Mouse (Mus musculus) kidney, embryonic 14.5 days (tissue): Measurements from ENCODE around the gene Tmem253. TPM values are rescaled to one million over a fixed set of nuclear protein-coding genes. Genes with fewer than 3 reads are reported as not detected.

Source experiments
- ATAC-seq: fragments of 200-750 bp; cut with Nextera tagmentation; 2 replicates; pipeline ENCODE4 v1.8.0; 2017; ENCODE audit warnings: moderate number of reproducible peaks, mild to moderate bottlenecking, moderate TSS enrichment, moderate library complexity; ENCODE audit not compliant: low FRiP score, low TSS enrichment
- H3K27ac ChIP-seq: fragments of 300-500 bp; sonication (generic); 2 replicates; pipeline ENCODE4 v1.5.1; 2014; ENCODE audit warnings: low read depth, mild to moderate bottlenecking, low read length, moderate library complexity, mixed read lengths
- H3K27me3 ChIP-seq: fragments of 300-500 bp; sonication (generic); 2 replicates; pipeline ENCODE4 v1.6.1; 2014; ENCODE audit warnings: mild to moderate bottlenecking, low read length; ENCODE audit not compliant: control insufficient read depth, insufficient read depth
- H3K36me3 ChIP-seq: fragments of 300-500 bp; sonication (generic); 2 replicates; pipeline ENCODE4 v1.6.1; 2014; ENCODE audit warnings: low read length, mixed read lengths; ENCODE audit not compliant: control insufficient read depth, insufficient read depth
- H3K4me1 ChIP-seq: fragments of 300-500 bp; sonication (generic); 2 replicates; pipeline ENCODE4 v1.6.1; 2014; ENCODE audit warnings: low read length, mixed read lengths; ENCODE audit not compliant: control insufficient read depth, insufficient read depth
- H3K4me2 ChIP-seq: fragments of 300-500 bp; sonication (generic); replicated peaks from 2 replicates; pipeline ENCODE4 v1.6.1; 2014; ENCODE audit warnings: low read depth, mild to moderate bottlenecking, low read length
- H3K4me3 ChIP-seq: fragments of 300-500 bp; sonication (generic); 2 replicates; pipeline ENCODE4 v1.5.1; 2014; ENCODE audit warnings: mild to moderate bottlenecking, low read length
- H3K9ac ChIP-seq: fragments of 300-500 bp; sonication (generic); 2 replicates; pipeline ENCODE4 v1.6.1; 2014; ENCODE audit warnings: low read depth, mild to moderate bottlenecking, low read length, moderate library complexity
- H3K9me3 ChIP-seq: fragments of 300-500 bp; sonication (generic); 2 replicates; pipeline ENCODE4 v1.6.1; 2016; ENCODE audit warnings: low read length; ENCODE audit not compliant: control insufficient read depth
- WGBS: fragments of 180-500 bp; shearing (Covaris S2); extraction: QIAGEN DNeasy Blood & Tissue Kit; methylation state at CpG from one replicate; pipeline ENCODE4 v1.1.7; 2014; 5-methylcytosine and 5-hydroxymethylcytosine counted together
- polyA plus RNA-seq: library from polyadenylated mRNA; unstranded; fragments of >200 nt; fragmentation: Nextera tagmentation; extraction: Ambion mirVana; gene quantifications from 2 replicates; pipeline ENCODE4 v1.2.1, GENCODE M21; 2014

The Tmem253 gene
- polyA plus RNA-seq, 1 experiment from 2014 or later, result 0.57 TPM

DNA sequence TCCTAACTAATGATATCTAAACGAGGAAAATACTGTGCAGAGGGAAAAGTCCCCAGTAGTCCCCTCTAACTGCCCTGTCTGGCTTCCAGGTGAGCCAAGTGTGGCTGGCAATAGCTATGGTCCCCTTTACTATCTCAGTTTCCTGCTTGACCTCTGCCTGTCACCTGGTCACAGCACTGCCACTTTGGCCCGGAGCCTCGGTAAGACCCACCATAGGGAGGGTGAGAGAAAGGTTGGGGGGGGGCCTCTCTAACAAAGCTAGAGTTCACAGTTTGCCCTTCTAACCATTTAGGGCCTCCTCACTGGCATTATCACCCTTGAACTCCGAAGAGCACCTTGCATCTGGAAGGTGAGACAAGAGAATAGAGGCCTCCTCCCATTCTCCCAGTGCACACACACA is 2.2 kb downstream of the Tmem253 start:
- no peak overlapping the region for H3K27ac ChIP-seq
- no peak for ATAC-seq
- H3K36me3 ChIP-seq, result no peaks in the 10 kb centered on the region
- H3K27me3 ChIP-seq, result no peaks in the 10 kb centered on the region
- H3K4me3 ChIP-seq, result no peak overlapping the region
- H3K4me2 ChIP-seq, result no peak overlapping the region
- H3K4me1 ChIP-seq, result peaks cover 57% of the 10 kb centered on the region
- WGBS, result 70% methylated on average over 4 of the region's 4 CpGs
- H3K9me3 ChIP-seq, result no peaks in the 10 kb centered on the region
- no peak overlapping the region for H3K9ac ChIP-seq

GRCm38 (mm10) chr14:52018248-52019050 is 3.0 kb downstream of the Tmem253 start:
- Histone ChIP-seq H3K9me3 (no peaks in the 10 kb centered on the region), H3K9ac (peak overlapping the region; percentile 92; the same call in 1 of the 2 replicates), H3K36me3 (no peaks in the 10 kb centered on the region), H3K4me1 (peaks cover 50% of the 10 kb centered on the region), H3K27me3 (no peaks in the 10 kb centered on the region), H3K4me3 (peak overlapping the region; percentile 59; the same call in 1 of the 2 replicates), H3K27ac (peak overlapping the region; percentile 99), H3K4me2 (peak overlapping the region; percentile 59)
- no peak for ATAC-seq
- WGBS, result 85% methylated on average over 15 of the region's 15 CpGs

DNA sequence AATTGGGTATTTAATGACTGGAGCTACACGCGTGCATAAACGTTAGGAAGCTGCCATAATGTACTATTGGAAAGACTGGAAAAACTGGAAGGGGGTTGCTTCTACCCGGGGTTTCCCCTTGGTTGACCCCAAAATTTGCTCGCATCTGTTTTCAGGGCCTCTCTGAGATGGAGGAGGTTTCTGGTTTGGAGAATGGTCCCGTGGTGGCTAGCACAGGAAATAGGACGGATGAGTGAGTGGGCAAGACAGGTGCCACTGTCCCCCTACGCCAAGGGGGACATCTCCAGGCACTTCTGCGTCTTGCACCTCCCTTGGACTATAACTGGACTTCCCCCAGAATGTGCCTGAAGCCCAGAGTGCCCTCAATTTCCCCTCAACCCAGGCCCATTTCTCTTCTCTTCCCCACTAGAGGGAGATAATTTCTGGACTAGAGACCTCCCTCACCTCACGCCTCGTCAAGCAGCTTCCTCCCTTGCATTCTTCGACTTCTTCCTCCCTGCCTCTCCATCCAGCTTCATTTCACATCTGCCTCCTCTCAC is 3.7 kb downstream of the Tmem253 start:
- Histone ChIP-seq H3K4me3 (peak overlapping the region; percentile 59), H3K4me2 (peak overlapping the region; percentile 59), H3K9me3 (no peaks in the 10 kb centered on the region), H3K9ac (peak overlapping the region; percentile 92), H3K27ac (peak overlapping the region; percentile 99), H3K4me1 (peaks cover 48% of the 10 kb centered on the region), H3K36me3 (no peaks in the 10 kb centered on the region), H3K27me3 (no peaks in the 10 kb centered on the region)
- no peak for ATAC-seq
- WGBS, result 31% methylated on average over 12 of the region's 12 CpGs

DNA sequence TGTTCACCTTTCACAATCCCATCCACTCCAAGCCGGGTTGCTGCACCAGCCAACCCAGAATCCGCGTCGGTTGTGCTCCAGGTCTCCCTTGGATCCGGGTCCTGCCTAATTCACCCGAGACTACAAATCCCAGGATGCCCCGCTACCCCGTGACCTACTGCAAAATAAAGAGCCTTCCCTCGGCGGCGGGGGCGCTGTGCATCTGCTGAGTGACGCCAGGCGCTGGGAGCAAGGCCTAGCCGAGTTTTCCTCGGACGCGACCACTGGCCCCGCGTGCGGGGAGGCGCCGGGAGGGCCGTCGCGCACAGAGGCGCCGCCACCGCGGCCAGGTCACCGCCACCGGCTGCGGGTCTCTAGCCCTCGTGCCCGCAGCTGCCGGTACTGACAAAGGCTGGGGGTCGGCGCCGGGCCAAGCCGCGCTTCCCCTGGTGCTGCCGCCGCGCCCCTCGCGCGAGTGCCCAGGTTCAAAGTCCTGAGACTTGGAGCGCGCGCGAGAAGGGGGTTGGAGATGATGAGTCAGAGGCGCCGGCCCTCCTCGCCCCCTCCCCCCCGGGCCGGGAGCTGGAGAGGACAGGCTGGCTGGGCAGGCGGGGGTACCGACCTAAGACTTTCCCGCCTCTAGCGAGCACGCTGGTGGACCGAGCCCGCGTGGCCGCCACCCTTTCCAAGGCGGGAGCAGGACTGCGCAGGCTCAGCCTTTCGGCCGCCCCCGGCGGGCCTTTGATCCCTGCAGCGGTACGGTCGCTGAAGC is 4.3 kb downstream of the Tmem253 start:
- peak; percentile 89 for ATAC-seq
- H3K36me3 ChIP-seq, result no peaks in the 10 kb centered on the region
- H3K9ac ChIP-seq, result peak overlapping the region; percentile 92
- H3K4me3 ChIP-seq, result peak overlapping the region; percentile 59
- H3K9me3 ChIP-seq, result no peaks in the 10 kb centered on the region
- H3K27me3 ChIP-seq, result no peaks in the 10 kb centered on the region
- under 1% methylated on average over 73 of the region's 74 CpGs for WGBS
- H3K4me1 ChIP-seq, result peaks cover 48% of the 10 kb centered on the region
- H3K27ac ChIP-seq, result peak overlapping the region; percentile 99
- H3K4me2 ChIP-seq, result peak overlapping the region; percentile 59

GRCm38 (mm10) chr14:52020486-52021137 is 5.2 kb downstream of the Tmem253 start, which contains the start of gene Zfp219:
TSS of gene Zfp219 (minus strand) at chr14:52020733.
- H3K4me3 ChIP-seq, result peak within 1 kb of the TSS; percentile 59
- H3K4me1 ChIP-seq, result peaks cover 44% of the 10 kb centered on the region
- peak within 1 kb of the TSS; percentile 92 for H3K9ac ChIP-seq
- peak; percentile 58 for ATAC-seq
- peak within 1 kb of the TSS; percentile 59 for H3K4me2 ChIP-seq
- peak within 1 kb of the TSS; percentile 99 for H3K27ac ChIP-seq
- H3K9me3 ChIP-seq, result no peaks in the 10 kb centered on the region
- WGBS, result 4% methylated on average over 15 of the region's 15 CpGs
- H3K27me3 ChIP-seq, result no peaks in the 10 kb centered on the region
- no peaks in the 10 kb centered on the region for H3K36me3 ChIP-seq

- Histone ChIP-seq H3K4me1 (peaks cover 39% of the 10 kb centered on the region), H3K36me3 (no peaks in the 10 kb centered on the region), H3K27ac (peak overlapping the region; percentile 99), H3K4me3 (peak overlapping the region; percentile 59; the same call in 1 of the 2 replicates), H3K4me2 (peak overlapping the region; percentile 59), H3K9ac (peak overlapping the region; percentile 92; the same call in 1 of the 2 replicates), H3K9me3 (no peaks in the 10 kb centered on the region), H3K27me3 (no peaks in the 10 kb centered on the region)
- 52% methylated on average over 4 of the region's 4 CpGs for WGBS
- no peak for ATAC-seq
Measured at GRCm38 (mm10) chr14:52021138-52021529, 5.7 kb downstream of the Tmem253 start.

GRCm38 (mm10) chr14:52021568-52022212 is 6.2 kb downstream of the Tmem253 start:
- Histone ChIP-seq H3K36me3 (no peaks in the 10 kb centered on the region), H3K9me3 (no peaks in the 10 kb centered on the region), H3K27me3 (no peaks in the 10 kb centered on the region), H3K4me1 (peaks cover 34% of the 10 kb centered on the region), H3K4me3 (no peak overlapping the region), H3K27ac (peak overlapping the region; percentile 14; the same call in 1 of the 2 replicates), H3K9ac (peak overlapping the region; percentile 23; the same call in 1 of the 2 replicates), H3K4me2 (no peak overlapping the region)
- ATAC-seq, result no peak
- WGBS, result 88% methylated on average over 8 of the region's 8 CpGs

DNA sequence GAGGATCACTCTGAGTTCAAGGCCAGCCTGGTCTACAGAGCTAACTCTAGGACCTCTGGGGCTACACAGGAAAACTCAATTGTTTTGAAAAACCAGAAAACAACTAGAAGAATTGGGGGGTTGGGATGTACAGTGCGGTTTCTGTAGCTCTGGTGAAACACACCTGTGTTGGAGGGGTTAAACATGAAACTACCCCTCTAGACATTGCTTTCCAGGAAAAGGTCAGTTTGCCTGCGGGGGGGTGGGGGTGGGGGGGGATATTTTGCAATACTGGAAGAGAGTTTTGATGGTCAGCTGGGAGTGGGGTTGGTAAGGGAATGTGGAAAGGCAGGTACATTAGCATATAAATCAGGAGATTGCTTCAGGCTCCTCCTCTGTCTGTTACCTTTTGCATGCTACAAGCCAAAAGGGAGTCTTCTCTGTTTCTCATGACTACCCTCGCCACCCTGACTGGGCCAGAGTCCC is 6.8 kb downstream of the Tmem253 start:
- peak overlapping the region; percentile 55 for H3K4me2 ChIP-seq
- 55% methylated on average over 3 of the region's 3 CpGs for WGBS
- H3K36me3 ChIP-seq, result no peaks in the 10 kb centered on the region
- no peaks in the 10 kb centered on the region for H3K9me3 ChIP-seq
- H3K9ac ChIP-seq, result no peak overlapping the region
- peak overlapping the region; percentile 60 for H3K27ac ChIP-seq
- no peaks in the 10 kb centered on the region for H3K27me3 ChIP-seq
- no peak overlapping the region for H3K4me3 ChIP-seq
- H3K4me1 ChIP-seq, result peaks cover 28% of the 10 kb centered on the region
- no peak for ATAC-seq
